Mouse (Mus musculus) C2C12 (cell line): Measurements from ENCODE around the gene Nck2.

ENCODE experiments used
- CTCF ChIP-seq: IDR thresholded peaks from one replicate; pipeline ENCODE4 v1.5.1; 2011; ENCODE audit not compliant: control insufficient read depth, insufficient read depth, insufficient read length
- FOSL1 ChIP-seq: IDR thresholded peaks from one replicate; pipeline ENCODE4 v1.8.0; 2011; ENCODE audit warnings: mild to moderate bottlenecking, low read length; ENCODE audit not compliant: poor library complexity, insufficient read depth, severe bottlenecking
- MAX ChIP-seq: IDR thresholded peaks from one replicate; pipeline ENCODE4 v1.6.1; 2011; ENCODE audit warnings: mild to moderate bottlenecking, control low read depth
- MYOG ChIP-seq: IDR thresholded peaks from one replicate; pipeline ENCODE4 v1.6.1; 2011; ENCODE audit not compliant: control insufficient read depth, insufficient read length; ENCODE audit errors: extremely low read depth

- no peak for TF ChIP-seq CTCF
- TF ChIP-seq MYOG: no peak
- TF ChIP-seq FOSL1: no peak
- TF ChIP-seq MAX: no peak
Measured at GRCm38 (mm10) chr1:43486956-43487722, 42.8 kb downstream of the Nck2 start.
